Mouse (Mus musculus) kidney, postnatal 4 days (tissue): ENCODE results near the gene Mfsd14a.
"Not testable (repeated sequence)": the region's sequence is repeated elsewhere in the genome, so short reads cannot be mapped to it uniquely, and the experiment has no call there.

ENCODE experiments used
- DNase-seq, 2 experiments: peaks; one replicate each; pipeline ENCODE4 v3.0.0; 2021; ENCODE audit warnings: mixed read lengths in 2 of 2

The Mfsd14a gene

DNA sequence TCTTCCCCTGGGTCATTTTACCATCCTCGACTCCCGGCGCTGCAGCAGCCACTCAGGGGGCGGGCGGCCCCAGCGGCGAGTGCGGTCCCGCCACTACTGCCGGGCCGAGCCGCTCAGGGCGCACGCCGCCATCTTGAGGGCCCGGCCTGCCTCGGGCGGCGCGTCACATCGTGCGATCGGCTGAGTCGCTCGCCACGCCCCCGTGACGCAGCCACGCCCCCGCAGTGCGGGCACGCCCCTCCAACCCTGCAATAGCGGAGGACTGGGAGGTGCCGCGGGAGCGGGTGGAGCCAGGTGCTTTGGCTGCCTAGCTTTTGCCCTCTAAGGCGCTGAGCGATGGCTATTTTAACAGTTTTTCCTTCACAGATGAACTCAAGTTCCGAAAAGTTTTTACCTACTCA lies at the start of gene Mfsd14a:
Gene Mfsd14a (minus strand): TSS at position 215 of the 401 bp plus-strand sequence.
- peak; percentile 100 for DNase-seq

DNA sequence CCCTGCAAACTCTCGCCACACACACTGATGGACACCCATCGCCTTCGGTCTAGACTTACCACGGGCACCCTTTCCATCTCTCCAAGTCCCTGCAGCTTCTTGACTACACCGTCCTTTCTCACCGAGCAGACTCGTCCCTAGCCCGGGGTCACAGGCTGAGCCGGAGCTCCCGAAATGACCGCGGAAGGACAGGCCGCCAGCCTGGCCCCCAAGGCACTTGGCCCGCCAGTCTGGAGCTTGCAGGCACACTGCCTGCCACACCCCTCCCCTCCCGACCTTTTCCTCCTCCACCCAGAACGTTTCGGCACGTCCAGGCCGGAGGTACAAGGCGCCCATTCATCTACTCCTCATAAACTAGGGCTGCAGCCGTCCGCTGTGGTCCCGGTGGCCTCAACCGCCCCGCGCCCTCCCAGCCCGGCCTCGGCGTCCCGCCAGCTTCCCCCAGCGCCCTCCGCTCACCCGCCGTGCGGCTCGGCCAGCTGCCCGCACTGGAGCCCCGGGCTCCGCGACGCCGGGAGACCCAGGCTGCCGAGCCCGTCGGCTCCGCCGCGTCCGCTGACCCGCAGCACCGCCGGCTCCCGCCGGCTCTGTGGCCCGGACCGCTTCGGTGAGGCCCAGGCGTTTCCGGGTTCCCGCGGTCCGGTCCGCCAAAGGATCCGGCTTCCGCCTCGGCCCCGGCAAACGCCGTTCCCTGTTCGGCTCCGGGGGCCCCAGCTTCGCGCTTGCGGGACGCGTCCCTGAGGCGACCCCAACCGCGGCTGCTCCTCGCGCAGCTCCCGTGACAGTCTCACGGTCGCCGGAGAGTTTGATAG lies 49.4 kb upstream of the Mfsd14a start:
- DNase-seq: peak; percentile 87 to 91

DNA sequence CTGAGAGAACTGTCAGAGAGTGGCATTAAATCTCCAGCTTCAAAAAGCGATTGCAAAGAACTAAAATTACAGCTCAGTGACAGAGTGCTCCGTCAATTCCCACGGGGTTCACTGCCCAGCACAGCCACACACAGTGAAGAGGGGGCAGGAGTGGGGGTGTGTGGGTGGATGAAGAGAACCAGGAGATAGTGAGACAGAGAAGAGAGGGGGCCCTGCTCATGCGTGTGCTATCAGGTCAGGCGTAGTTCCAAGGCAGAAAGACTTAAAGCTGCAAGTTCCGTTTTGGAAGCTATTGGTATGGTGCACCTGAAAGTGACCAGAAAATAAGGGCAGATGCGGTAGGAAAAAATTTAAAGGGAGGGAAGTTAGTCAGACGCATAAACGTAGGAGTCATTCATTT lies 48.5 kb upstream of the Mfsd14a start:
- DNase-seq: peak in 1 of 2 experiments; percentile 17

DNA sequence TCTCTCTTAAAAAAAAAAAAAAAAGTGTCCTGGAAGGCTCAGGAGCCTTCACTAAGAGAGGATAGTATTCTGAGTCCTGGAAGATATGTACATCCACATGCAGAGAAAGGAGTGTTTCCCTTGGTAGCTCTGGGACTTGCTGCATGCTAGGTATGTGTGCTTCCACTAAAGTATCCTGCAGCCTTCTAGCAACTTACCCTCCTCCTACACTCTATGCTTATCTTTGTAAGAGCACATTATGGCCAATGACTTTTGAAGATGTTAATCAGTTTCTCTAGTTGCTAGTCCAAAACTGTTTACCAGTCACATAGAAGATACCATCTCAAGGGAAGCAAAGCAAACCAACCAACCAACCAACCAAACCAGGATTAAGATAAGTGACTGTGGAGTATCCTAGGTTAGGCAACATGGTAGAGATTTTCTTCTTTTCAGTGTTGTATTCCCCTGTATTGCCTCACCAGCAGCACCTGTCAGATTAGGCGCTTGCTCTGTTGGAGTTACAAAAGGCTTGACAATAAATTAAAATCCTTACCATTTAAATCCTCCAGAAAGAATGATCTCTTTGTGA lies 43.2 kb upstream of the Mfsd14a start:
- DNase-seq: no peak

DNA sequence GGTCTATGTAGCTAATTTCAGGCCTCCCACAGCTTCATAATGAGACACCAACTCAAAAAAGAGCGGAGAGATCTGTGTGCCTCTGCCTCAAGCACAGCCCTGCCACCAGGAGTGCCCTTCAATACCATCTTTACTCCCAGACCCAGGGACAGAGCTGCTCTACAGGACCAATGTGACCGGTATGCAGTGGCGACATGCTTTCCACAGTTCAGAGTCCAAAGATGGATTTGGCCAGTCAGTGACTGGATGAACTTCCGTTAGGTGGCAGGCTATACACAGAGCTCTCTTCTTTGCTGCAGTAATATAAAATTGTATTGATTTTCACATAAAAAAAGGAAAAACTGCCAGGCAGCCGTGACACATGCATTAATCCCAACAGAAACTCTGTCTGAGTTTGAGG lies 41.4 kb upstream of the Mfsd14a start:
- DNase-seq: no peak

DNA sequence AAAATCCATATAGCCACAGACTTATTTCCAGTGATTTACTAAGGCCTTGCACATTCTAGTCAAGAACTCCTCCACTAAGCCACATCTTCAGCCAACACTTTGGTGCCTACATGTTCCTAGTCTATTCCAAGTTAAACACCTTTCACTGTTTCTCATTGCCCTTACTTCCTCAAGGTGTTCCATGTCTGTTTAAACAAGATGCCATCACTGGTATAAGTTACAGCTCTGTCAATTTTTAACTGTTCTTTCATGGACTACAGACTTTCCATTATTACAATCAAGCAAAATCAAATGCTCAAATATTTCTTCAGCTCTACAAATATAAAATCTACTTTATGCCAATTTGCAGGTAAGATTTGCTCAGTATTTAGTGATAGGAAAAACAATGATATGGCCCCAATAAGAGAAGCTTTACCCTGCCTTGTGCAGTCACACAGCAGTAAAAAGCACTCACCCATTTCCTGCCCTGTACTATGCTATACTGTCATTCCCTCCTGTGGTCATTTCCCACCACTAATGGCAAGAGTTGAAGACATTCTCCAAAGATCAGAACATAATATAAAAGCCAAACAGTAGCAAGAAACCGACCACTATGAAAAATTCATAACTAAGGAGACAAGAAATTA lies 40.3 kb upstream of the Mfsd14a start:
- DNase-seq: no peak

DNA sequence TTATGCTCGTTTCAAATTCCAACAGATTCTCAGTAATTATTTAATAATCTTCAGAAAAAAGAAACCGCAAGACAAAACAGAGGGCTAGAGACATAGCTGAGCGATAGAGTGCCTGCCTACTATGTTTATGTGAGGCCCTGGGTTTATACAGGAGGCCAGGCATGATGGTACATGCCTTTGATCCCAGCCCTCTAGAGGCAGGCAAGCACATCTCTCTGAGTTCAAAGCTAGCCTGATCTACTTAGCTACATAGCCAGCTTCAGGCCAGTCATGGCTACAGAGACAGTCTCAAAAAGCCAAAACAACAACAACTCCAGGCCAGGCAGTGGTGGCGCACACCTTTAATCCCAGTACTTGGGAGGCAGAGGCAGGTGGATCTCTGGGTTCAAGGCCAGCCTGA lies 39.1 kb upstream of the Mfsd14a start:
- DNase-seq: no peak

DNA sequence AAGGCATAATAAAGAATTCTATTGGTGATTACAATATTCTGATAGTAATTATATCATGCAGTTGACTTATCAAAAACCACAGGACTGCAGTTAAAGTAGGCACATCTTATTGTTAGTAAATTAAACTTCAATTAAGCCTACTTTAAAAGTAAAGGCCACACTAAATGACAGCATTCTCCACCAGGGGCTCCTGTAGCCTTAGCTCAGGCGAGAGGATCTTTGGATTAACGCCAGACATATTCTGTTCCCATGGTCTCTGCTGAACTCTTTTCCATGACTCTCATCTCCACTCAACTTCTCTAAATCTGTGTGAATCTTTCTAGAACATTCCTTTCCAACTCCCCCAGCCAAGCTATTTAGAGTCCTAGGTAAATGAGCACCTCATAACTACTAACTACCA lies 36.3 kb upstream of the Mfsd14a start:
- no peak for DNase-seq

DNA sequence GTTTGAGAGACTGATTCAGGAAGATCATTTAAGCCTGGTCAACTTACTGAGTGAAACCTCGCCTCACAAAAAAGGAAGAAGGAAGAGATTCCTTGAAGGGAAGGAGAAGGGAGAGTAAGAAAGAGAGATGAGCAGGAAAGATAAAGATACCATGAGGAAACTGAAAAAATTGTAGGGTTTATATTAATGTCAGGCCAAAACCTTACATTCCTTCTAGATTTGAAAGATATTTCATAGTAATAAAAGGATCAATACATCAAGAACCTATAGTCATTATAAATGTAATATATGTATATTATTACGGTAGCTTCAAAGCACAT lies 33.1 kb upstream of the Mfsd14a start:
- no peak for DNase-seq

DNA sequence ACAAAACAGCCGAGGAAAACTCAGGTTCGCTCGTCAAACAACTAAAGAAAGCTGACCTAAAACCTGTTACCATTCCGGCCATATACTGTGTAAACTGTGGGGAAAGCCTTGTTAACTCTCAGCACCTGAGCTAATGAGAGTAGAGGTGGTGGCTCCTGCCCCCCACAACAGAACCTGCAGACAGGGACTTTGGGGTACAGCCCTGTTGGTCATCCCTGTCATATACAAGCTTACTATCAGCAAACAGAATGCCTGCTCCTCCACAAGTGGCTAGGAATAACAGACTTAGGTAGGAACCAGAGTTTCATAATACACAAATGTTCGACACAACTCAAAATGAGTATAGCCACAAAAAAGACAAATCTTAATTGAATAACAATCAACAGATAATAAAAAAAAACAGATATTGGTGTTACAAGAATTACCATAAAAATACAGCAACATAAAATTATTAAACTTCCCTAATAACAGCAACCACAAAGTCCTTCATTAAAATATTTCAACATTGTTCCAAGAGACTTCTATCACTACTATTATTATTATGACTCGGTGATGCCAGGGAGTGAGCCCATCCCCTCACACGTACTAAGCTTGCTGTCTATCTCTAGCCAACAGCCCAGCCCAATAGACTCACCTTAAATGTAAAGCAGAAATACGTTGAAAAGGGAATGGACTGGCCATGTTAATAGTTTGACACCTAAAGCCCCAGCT lies 32.6 kb upstream of the Mfsd14a start:
- no peak for DNase-seq

DNA sequence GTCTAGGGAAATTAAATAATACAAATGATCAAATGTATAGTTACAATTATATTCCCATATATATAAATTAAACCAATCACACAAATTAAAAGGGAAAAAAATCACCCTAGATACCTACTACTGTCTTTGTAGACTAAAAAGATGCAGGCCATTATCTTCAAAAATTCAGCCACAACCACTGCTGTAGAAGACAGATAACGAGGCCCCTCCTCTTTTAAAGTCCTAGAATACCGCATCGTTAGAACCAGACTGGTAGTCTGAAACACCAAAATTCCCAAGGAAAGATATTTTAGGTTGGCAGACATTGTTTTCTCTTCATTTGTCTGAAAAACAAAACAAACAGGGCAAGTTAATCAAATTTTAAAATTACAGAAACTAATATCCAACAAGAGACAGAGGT lies 31.8 kb upstream of the Mfsd14a start:
- no peak for DNase-seq

DNA sequence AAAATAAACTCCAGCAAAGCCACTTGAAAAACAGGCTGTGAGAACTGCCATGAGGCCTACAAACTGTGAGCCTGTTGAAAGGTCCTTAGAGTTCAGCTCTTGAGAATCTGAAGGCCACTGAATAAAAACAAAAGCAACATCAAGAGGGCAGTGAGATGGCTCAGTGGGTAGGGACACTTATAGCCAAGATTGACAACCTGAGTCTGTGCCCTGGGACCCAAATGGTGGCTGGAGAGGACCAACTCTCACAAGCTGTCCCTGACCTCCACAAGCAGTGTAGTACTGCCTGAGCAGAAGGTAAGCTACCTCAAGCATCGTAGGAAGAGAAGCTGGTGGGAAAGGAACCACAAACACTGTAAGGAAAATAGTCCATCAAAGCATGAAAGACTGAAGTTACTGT lies 18.7 kb upstream of the Mfsd14a start, which contains the start of gene Gm43191:
Gene Gm43191 (minus strand): TSS at position 101 of the 400 bp plus-strand sequence.
- no peak for DNase-seq

DNA sequence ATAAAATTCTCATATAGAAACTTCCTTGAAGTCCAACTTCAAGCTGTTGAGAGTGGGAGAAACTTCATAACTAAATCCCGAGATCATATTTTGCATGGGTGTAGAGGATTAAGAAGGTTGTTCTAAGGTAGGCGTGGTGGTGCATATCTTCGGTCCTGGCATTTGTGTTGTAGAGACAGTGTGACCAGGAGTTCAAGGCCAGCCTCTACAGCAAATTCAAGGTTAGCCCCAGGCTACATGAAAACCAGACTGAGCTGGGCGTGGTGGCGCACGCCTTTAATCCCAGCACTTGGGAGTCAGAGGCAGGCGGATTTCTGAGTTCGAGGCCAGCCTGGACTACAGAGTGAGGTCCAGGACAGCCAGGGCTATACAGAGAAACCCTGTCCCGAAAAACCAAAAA lies 1.8 kb upstream of the Mfsd14a start:
- DNase-seq: not testable (repeated sequence)

DNA sequence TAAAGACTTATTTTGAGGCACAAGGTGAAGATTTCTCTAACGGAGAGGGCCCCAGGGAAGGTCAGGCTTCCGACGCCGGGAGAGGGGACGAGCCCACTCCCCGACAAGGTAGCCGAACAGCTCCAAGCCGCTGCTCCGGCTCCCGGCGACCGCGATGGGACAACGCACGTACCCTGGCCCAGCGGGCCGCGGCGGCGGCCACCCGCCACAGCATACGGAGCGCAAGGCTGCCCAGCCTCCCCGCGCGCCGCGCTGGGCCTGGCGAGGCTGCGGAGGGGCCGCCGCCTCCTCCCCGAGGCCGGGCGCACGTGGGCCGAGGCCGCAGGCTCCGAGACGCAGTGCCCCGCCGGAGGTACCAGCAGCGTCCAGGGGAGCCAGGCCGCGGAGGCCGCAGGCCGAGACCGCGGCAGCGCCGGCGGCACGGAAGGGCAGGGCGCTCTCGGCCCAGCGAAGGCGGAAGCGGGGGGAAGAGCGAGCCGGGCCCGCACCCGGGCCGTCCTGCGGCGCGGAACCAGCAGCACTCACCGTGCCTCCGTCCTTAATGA lies 535 bp downstream of the Mfsd14a start:
- no peak for DNase-seq

DNA sequence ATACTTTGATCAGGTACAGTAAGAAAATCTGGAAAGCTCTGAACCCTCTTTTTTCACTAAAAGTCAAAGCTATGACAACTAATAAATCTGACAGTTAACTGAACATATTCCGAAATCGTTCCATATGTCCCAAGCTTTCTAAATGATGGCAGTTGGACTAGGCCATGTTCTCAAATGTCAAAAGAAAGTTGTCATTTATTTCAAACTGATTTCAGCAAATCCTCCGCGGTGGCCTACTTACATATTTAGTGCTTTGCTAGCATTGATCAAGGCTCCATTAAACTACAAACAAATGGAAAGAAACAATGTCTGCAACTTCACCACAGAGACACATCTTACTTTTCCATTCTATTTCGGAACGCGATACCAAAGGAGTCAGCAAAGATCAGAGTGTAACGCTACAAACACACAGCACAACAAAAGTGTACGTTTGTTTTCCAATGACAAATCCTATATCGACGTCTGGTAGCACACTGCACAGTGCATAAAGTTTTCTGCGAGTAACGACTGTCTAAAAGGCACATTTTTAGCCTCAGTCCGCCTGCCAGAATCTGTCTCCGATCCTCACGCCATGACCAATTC lies 1.1 kb downstream of the Mfsd14a start:
- no peak for DNase-seq

DNA sequence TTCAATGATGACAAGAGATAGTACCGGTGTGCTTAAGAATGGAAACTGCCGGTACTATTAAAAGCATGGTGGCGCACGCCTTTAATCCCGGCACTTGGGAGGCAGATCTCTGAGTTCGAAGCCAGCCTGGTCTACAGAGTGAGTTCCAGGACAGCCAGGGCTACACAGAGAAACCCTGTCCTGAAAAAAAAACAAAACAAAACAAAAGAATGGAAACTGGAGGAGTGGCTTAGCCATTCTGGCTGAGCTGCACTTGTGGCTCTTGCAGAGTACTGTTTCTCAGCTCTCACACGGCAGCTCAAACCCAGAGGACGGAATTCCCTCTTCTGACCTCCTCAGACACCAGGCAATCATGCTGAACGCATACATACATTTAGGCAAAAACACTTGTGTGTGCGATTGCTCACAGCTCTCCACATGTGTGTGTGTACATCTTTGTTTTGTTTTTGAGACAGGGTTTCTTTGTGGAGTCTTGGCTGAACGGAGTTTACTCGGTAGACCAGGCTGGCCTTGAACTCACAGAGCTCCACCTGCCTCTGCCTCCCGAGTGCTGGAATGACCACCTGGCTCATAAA lies 2.5 kb downstream of the Mfsd14a start:
- DNase-seq: no peak

DNA sequence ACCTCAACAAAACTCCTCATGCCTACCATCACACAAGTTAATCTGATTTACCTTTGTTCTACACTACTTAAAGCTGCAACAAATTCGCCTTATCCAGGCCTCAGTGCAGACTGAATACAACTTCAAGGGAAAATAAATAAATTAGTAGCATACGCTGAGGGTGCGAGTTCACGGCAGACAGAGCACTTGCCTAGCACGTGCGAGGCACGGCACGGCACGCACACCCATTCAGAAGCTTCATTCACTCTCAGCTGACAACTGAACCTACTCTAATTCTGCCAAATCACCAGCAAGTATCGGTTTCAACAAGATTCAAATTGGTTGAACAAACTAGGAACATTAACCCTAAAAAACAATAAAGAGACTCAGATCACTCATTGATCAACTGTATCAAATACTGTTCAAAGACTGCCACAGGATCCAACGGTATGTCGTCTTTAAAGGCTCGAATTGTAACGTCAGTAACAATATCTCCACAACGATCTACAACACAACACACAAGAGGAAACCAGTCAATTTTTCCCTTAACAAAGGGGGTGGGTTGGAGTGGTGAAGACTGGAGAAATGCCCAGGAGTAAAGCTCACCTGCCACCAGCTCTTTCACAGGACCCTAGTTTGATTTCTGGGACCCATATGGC lies 3.4 kb downstream of the Mfsd14a start:
- DNase-seq: no peak

DNA sequence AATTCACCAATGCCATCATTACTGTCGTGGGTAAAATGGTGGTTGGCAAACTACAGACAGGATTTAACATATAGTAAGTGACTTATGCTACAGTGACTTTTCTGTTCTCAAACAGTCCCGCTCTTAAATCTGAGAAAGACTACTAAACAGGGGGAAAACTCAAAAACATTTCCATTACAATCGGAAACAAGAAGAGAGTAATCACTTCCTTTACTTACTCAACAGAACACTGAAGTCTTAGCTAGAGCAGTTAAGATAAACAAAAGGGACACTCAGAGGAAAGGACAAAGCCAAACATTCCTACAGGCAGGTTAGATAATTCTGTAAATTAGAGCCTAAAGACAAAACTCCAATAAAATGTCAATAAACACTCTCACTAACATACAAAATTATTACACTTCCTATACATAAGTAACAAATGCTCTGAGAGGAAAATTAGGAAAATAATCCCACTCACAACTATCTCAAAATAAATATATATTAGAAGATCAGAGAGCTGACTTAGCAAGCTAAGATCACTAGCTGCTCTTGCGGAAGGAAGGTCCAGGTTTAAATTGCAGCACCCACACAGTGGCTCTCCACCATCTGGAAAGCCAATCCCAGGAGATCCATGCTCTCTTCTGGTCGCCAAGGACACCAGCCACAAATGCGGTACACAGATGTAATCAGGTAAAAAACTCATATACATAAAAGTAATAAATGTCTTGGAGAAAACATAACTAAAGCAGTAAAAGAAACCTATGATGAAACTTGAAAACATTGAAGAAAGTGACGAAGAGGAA lies 6.1 kb downstream of the Mfsd14a start:
- DNase-seq: no peak

DNA sequence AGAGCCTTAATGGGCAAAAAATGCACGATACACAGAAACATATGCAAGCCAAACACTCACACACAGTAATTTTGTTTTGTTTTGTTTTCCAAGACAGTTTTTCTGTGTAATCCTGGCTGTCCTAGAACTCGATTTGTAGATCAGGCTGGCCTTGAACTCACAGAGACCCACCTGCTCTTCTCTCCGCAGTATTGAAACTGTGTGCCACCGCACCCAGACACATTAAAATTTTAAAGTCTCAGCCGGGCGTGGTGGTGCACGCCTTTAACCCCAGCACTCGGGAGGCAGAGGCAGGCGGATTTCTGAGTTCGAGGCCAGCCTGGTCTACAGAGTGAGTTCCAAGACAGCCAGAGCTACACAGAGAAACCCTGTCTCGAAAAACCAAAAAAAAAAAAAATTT lies 8.4 kb downstream of the Mfsd14a start:
- DNase-seq: not testable (repeated sequence)

DNA sequence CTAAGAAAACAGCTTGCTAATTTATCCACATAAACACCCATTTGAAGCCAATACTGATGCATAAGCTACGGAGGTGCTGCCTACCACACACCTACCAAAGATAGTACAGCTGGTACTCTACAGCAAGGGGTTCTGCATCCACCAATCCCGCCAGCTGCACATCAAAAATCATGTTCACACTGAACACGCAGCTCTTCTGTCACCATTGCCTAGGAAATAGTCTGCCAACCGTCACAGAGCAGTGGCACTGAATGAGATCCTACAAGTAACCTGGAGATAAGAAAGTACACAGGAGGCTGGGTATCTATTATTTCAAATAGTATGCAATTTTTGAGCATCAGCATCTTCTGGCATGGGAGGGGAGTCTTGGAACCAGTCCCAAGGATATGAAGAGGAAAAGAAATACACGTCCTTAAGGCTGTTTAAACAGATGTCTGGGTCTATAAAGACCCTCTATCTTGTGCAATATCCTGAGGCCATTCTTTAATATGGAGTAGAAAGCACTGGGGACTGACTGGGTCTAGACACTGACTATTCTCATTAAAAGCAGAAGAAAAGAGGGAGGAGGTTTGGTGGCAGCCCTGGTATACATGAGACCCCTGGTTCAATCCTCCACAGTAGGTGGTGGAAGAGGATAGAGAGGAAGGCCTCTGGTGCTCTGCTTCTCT lies 9.1 kb downstream of the Mfsd14a start:
- DNase-seq: no peak

DNA sequence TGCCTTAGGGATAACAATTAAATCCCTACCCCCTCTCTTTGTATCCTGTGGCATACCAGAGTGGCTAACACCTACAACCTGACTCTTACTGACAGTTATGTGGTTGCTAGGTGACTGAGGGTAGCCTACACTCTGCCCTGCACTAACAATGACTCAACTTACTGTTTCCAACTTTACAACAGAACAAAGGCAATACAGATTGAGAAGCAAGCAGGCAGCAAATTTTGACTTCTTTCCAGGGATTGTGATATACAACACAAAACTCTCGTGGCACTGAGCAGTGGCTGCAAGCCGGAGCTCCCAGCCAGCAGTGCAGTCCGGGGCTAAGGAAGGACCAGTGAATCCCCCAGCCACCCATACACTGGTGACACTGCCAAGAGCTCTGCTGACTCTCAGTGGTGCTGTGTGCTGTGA lies 10.4 kb downstream of the Mfsd14a start:
- DNase-seq: no peak
